Mouse (Mus musculus) olfactory bulb, adult 2 months (tissue): ENCODE measurements around the gene Tgfbi.

Experiments
- CTCF ChIP-seq: fragments of 200-500 bp; IDR thresholded peaks from 2 replicates; pipeline ENCODE4 v1.5.1; 2012; ENCODE audit warnings: low read depth, mild to moderate bottlenecking, low read length, moderate library complexity; ENCODE audit not compliant: insufficient read depth
- POLR2A ChIP-seq: fragments of 200-500 bp; IDR thresholded peaks from 2 replicates; pipeline ENCODE4 v1.6.1; 2012; ENCODE audit warnings: mild to moderate bottlenecking, low read depth, low read length, moderate library complexity; ENCODE audit not compliant: insufficient read depth

- TF ChIP-seq CTCF (no peak), POLR2A (no peak)
Observed at GRCm38 (mm10) chr13:56575074-56575473, 34.2 kb upstream of the Tgfbi start.
